Comparison of ENCODE assay signal across 8 mouse cellular contexts in the genomic region with DNA sequence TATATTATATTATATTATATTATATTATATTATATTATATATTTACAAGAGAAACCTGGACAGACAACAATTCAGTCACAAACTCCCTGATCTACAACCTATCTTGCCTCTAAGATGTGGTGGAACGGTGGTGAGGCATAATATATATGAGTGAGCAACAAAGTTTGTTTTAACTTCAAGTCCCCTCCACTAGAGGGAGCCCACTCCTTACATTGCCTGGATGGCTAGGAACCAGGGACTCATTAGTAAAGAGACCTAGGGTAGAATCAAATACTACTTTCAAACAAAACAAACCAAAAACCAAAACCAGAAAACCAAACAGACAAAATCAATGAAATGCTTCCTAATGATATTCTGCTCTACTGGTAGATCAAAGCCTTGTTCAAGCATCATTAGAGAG.
DNase-seq lines count a peak whose midpoint lies in the region; ATAC-seq and TF ChIP-seq lines count a peak whose summit lies in the region.
"Had no signal": no experiment of that assay in that cellular context is flagged by ENCODE, and none has a peak within 500 bp of the region (broad histone marks: within the 10 kb centered on the region; RNA-seq: fewer than 3 reads in every experiment).

No protein-coding gene starts in this region.

- H3K27me3 ChIP-seq in intestine, postnatal 0 days (replicated peaks; ENCODE audit: control insufficient read depth, insufficient read depth, low read length): no peaks in the 10 kb centered on the region
- no peaks in the 10 kb centered on the region for H3K27me3 ChIP-seq in intestine, embryonic 15.5 days (replicated peaks)
- H3K27me3 ChIP-seq: stomach, embryonic 15.5 days had no signal

- no peak overlapping the region for H3K9ac ChIP-seq in intestine, postnatal 0 days (ENCODE audit: low read depth, low read length)
- H3K9ac ChIP-seq in intestine, embryonic 15.5 days: no peak overlapping the region
- H3K9ac ChIP-seq: stomach, embryonic 15.5 days had no signal

- peak; percentile 12 to 31 for DNase-seq in right cerebral cortex, adult 2 months (ENCODE audit: low spot score in 2 of 2)
- no peak for DNase-seq in right cerebral cortex, postnatal 14 days
- peak; percentile 5 for DNase-seq in c-Kit-positive CD71-negative TER-119-negative erythroid progenitor cells, embryonic 14.5 days (ENCODE audit: low read depth)
- DNase-seq in thymus, postnatal 10 days (ENCODE audit: low spot score in 2 of 2): no peak
- DNase-seq in cerebellum, postnatal 36 days: no peak

- no peak for ATAC-seq in intestine, postnatal 0 days
- no peak for ATAC-seq in intestine, embryonic 15.5 days

- H3K9me3 ChIP-seq in intestine, postnatal 0 days (ENCODE audit: control insufficient read depth): no peaks in the 10 kb centered on the region
- H3K9me3 ChIP-seq in intestine, embryonic 15.5 days: no peaks in the 10 kb centered on the region
- H3K9me3 ChIP-seq: stomach, embryonic 15.5 days had no signal

- H3K4me2 ChIP-seq in intestine, postnatal 0 days (replicated peaks; ENCODE audit: low read depth): no peak overlapping the region
- no peak overlapping the region for H3K4me2 ChIP-seq in intestine, embryonic 15.5 days (replicated peaks)
- H3K4me2 ChIP-seq: stomach, embryonic 15.5 days had no signal

- 29% methylated on average over 1 of the region's 1 CpGs for WGBS in intestine, postnatal 0 days
- 43% methylated on average over 1 of the region's 1 CpGs for WGBS in intestine, embryonic 15.5 days

- no peaks in the 10 kb centered on the region for H3K36me3 ChIP-seq in intestine, postnatal 0 days (ENCODE audit: control insufficient read depth, insufficient read depth)
- no peaks in the 10 kb centered on the region for H3K36me3 ChIP-seq in intestine, embryonic 15.5 days
- H3K36me3 ChIP-seq: stomach, embryonic 15.5 days had no signal

- H3K4me3 ChIP-seq in intestine, postnatal 0 days (ENCODE audit: low read depth, low read length): no peak overlapping the region
- H3K4me3 ChIP-seq in intestine, embryonic 15.5 days (replicated peaks): no peak overlapping the region
- H3K4me3 ChIP-seq: stomach, embryonic 15.5 days had no signal

- peak; percentile 55 for TF ChIP-seq CTCF in intestine, postnatal 0 days (IDR thresholded peaks at IDR 0.05; ENCODE audit: low read depth)

- H3K27ac ChIP-seq in intestine, postnatal 0 days (ENCODE audit: low read depth, low read length): no peak overlapping the region
- no peak overlapping the region for H3K27ac ChIP-seq in intestine, embryonic 15.5 days
- H3K27ac ChIP-seq: stomach, embryonic 15.5 days had no signal

- H3K4me1 ChIP-seq in intestine, postnatal 0 days (replicated peaks; ENCODE audit: control insufficient read depth, insufficient read depth, low read length): no peaks in the 10 kb centered on the region
- no peaks in the 10 kb centered on the region for H3K4me1 ChIP-seq in intestine, embryonic 15.5 days (replicated peaks)
- H3K4me1 ChIP-seq: stomach, embryonic 15.5 days had no signal

Comparison
In these comparisons a context has a peak if more than half of its experiments do, and no peak if none do; other contexts are left out.
1. DNase-seq: peak in right cerebral cortex, adult 2 months (2 of 2) and c-Kit-positive CD71-negative TER-119-negative erythroid progenitor cells, embryonic 14.5 days (single experiment); none in right cerebral cortex, postnatal 14 days (single experiment), thymus, postnatal 10 days (0 of 2) and cerebellum, postnatal 36 days (0 of 2).